Mouse (Mus musculus) cerebellum, postnatal 25 days (tissue): ENCODE measurements around the gene Snrk.
A peak's percentile ranks its signal among the peaks of the same experiment; 100 is the strongest.

ENCODE experiments used
- DNase-seq, 2 experiments: peaks; one replicate each; pipeline ENCODE4 v3.0.0; 2021; ENCODE audit warnings: mixed read lengths in 2 of 2

The Snrk gene

GRCm38 (mm10) chr9:122109553-122110225 is 7.4 kb upstream of the Snrk start:
- DNase-seq, result peak; percentile 33 to 48

- DNase-seq, result no peak
Observed at GRCm38 (mm10) chr9:122110508-122110907, 6.6 kb upstream of the Snrk start.

GRCm38 (mm10) chr9:122110921-122111320 is 6.1 kb upstream of the Snrk start:
- no peak for DNase-seq

GRCm38 (mm10) chr9:122115552-122115951 is 1.5 kb upstream of the Snrk start:
- peak; percentile 43 to 59 for DNase-seq

- no peak for DNase-seq
Observed at GRCm38 (mm10) chr9:122116359-122116758, 707 bp upstream of the Snrk start.

GRCm38 (mm10) chr9:122117692-122118529 is 845 bp downstream of the Snrk start:
- peak; percentile 66 to 67 for DNase-seq

- peak; percentile 73 to 80 for DNase-seq
Observed at GRCm38 (mm10) chr9:122120089-122120488, 3.0 kb downstream of the Snrk start.

- no peak for DNase-seq
Observed at GRCm38 (mm10) chr9:122122113-122122512, 5.0 kb downstream of the Snrk start.

- DNase-seq, result no peak
Observed at GRCm38 (mm10) chr9:122123181-122123580, 6.1 kb downstream of the Snrk start.

- no peak for DNase-seq
Observed at GRCm38 (mm10) chr9:122125723-122126290, 8.7 kb downstream of the Snrk start.

GRCm38 (mm10) chr9:122126790-122127189 is 9.7 kb downstream of the Snrk start:
- no peak for DNase-seq

GRCm38 (mm10) chr9:122127271-122127785 is 10.3 kb downstream of the Snrk start:
- DNase-seq, result peak; percentile 38

- DNase-seq, result no peak
Observed at GRCm38 (mm10) chr9:122128686-122129085, 11.6 kb downstream of the Snrk start.

- DNase-seq, result no peak
Observed at GRCm38 (mm10) chr9:122130666-122131065, 13.6 kb downstream of the Snrk start.

GRCm38 (mm10) chr9:122132145-122132544 is 15.1 kb downstream of the Snrk start:
- no peak for DNase-seq

- no peak for DNase-seq
Observed at GRCm38 (mm10) chr9:122135095-122135884, 18.2 kb downstream of the Snrk start.

- no peak for DNase-seq
Observed at GRCm38 (mm10) chr9:122135885-122136170, 18.8 kb downstream of the Snrk start.

- DNase-seq, result no peak
Observed at GRCm38 (mm10) chr9:122137960-122138359, 20.9 kb downstream of the Snrk start.

GRCm38 (mm10) chr9:122138371-122139029 is 21.4 kb downstream of the Snrk start:
- no peak for DNase-seq

- DNase-seq, result no peak
Observed at GRCm38 (mm10) chr9:122139236-122139635, 22.2 kb downstream of the Snrk start.

GRCm38 (mm10) chr9:122143219-122143618 is 26.2 kb downstream of the Snrk start:
- no peak for DNase-seq

- DNase-seq, result no peak
Observed at GRCm38 (mm10) chr9:122144776-122145175, 27.7 kb downstream of the Snrk start.
